Mouse (Mus musculus) heart, adult 2 months (tissue): ENCODE data around the gene Tmem240.

Experiments used
- CTCF ChIP-seq: fragments of 200-600 bp; IDR thresholded peaks from 2 replicates; pipeline ENCODE4 v1.8.1; 2022; ENCODE audit warnings: antibody characterized with exemption, mild to moderate bottlenecking, moderate library complexity
- POLR2A ChIP-seq: fragments of 200-500 bp; IDR thresholded peaks from 2 replicates; pipeline ENCODE4 v1.6.1; 2011; ENCODE audit warnings: mild to moderate bottlenecking, low read depth, low read length, control low read depth; ENCODE audit not compliant: insufficient read depth

- TF ChIP-seq POLR2A (no peak), CTCF (no peak)
Observed at GRCm38 (mm10) chr4:155790021-155790489, 55.5 kb downstream of the Tmem240 start, which contains the start of gene Ankrd65.
